Mouse (Mus musculus) testis, adult 2 months (tissue): ENCODE results near the gene Col19a1.

Experiments
- CTCF ChIP-seq: fragments of 200-500 bp; IDR thresholded peaks from 2 replicates; pipeline ENCODE4 v1.5.1; 2012; ENCODE audit warnings: low read depth, mild to moderate bottlenecking, inconsistent platforms, low read length, moderate library complexity; ENCODE audit not compliant: control insufficient read depth, insufficient read depth, insufficient replicate concordance
- POLR2A ChIP-seq: fragments of 200-500 bp; IDR thresholded peaks from 2 replicates; pipeline ENCODE4 v1.6.1; 2012; ENCODE audit warnings: low read depth, mild to moderate bottlenecking, inconsistent platforms, low read length, moderate library complexity; ENCODE audit not compliant: control insufficient read depth

DNA sequence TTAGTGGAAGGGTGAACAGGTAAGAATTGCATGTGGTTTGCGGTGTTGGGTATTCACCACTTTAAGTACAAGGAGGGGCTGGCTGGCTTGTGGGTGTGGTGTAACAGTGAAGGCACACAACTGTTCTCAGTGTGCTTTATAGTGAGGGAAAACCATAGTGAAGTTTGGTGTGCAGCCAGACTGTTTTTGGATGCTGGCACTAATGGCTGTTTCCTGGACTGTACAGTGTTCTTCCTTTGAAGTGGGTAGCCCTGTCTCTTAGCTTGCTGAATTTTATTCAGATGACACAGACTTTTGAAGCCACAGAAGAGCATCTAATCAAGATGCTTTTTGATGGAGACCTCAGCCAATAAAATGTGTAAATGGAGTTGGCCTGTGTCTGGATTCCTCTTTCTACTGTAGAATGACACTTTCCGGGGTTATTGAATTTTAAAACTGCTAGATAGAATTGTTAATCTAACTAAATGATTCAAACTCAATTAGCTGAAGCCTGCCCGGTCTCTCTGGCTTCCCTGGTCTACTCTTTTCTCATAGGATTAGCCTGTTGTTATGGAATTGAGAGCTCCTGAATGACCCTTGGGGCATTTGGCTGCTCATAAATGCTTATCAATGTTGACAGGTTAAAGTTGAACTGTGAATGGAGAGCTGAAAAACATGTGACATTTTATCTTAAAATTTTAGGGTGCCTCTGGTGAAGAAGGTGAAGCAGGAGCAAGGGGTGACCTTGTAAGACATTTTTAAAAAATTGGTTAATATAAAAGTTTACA lies 355.6 kb downstream of the Col19a1 start:
- TF ChIP-seq POLR2A (no peak), CTCF (no peak)
